Mouse (Mus musculus): ENCODE measurements around the gene Ccl28.
"Not testable (repeated sequence)": the region's sequence is repeated elsewhere in the genome, so short reads cannot be mapped to it uniquely, and the experiment has no call there.

Ccl28 gene

GRCm38 (mm10) chr13:119646511-119646910 is 22.9 kb downstream of the Ccl28 start:
- in situ Hi-C loops (cut with MboI, MseI): no loop called here

- in situ Hi-C loops (cut with MboI, MseI): no loop called here
Measured at GRCm38 (mm10) chr13:119648891-119649698, 25.5 kb downstream of the Ccl28 start.

GRCm38 (mm10) chr13:119649699-119650046 is 26.1 kb downstream of the Ccl28 start:
- in situ Hi-C loops (cut with MboI, MseI): loop anchor here (5.0 kb wide), 1 partner anchor 78 kb away; no protein-coding TSS in a partner anchor

- in situ Hi-C loops (cut with MboI, MseI): loop anchor here (5.0 kb wide), 1 partner anchor 73 kb away; no protein-coding TSS in a partner anchor
Measured at GRCm38 (mm10) chr13:119654734-119655133, 31.1 kb downstream of the Ccl28 start.

GRCm38 (mm10) chr13:119656246-119656645 is 32.6 kb downstream of the Ccl28 start:
- in situ Hi-C loops (cut with MboI, MseI): no loop called here

GRCm38 (mm10) chr13:119656846-119657416 is 33.3 kb downstream of the Ccl28 start:
- in situ Hi-C loops (cut with MboI, MseI): no loop called here

- in situ Hi-C loops (cut with MboI, MseI): not testable (repeated sequence)
Measured at GRCm38 (mm10) chr13:119661420-119661819, 37.8 kb downstream of the Ccl28 start.

- in situ Hi-C loops (cut with MboI, MseI): no loop called here
Measured at GRCm38 (mm10) chr13:119678794-119679193, 55.2 kb downstream of the Ccl28 start.

GRCm38 (mm10) chr13:119679721-119680120 is 56.1 kb downstream of the Ccl28 start:
- in situ Hi-C loops (cut with MboI, MseI): no loop called here

- in situ Hi-C loops (cut with MboI, MseI): no loop called here
Measured at GRCm38 (mm10) chr13:119681161-119681560, 57.5 kb downstream of the Ccl28 start.

GRCm38 (mm10) chr13:119684416-119685177 is 61.0 kb downstream of the Ccl28 start:
- in situ Hi-C loops (cut with MboI, MseI): no loop called here

- in situ Hi-C loops (cut with MboI, MseI): no loop called here
Measured at GRCm38 (mm10) chr13:119689709-119690038, 66.1 kb downstream of the Ccl28 start.

GRCm38 (mm10) chr13:119690039-119690728 is 66.6 kb downstream of the Ccl28 start, which contains the start of gene Hmgcs1:
TSS of gene Hmgcs1 (plus strand) at chr13:119690379.
- in situ Hi-C loops (cut with MboI, MseI): no loop called here

- in situ Hi-C loops (cut with MboI, MseI): no loop called here
Measured at GRCm38 (mm10) chr13:119690876-119691620, 67.4 kb downstream of the Ccl28 start.

GRCm38 (mm10) chr13:119691958-119692357 is 68.3 kb downstream of the Ccl28 start:
- in situ Hi-C loops (cut with MboI, MseI): not testable (repeated sequence)

GRCm38 (mm10) chr13:119695676-119696075 is 72.1 kb downstream of the Ccl28 start:
- in situ Hi-C loops (cut with MboI, MseI): loop anchor here (5.0 kb wide), 1 partner anchor 58 kb away; no protein-coding TSS in a partner anchor

- in situ Hi-C loops (cut with MboI, MseI): loop anchor here (5.0 kb wide), 1 partner anchor 59 kb away; no protein-coding TSS in a partner anchor
Measured at GRCm38 (mm10) chr13:119696496-119696895, 72.9 kb downstream of the Ccl28 start.

- in situ Hi-C loops (cut with MboI, MseI): loop anchor here (5.0 kb wide), 1 partner anchor 61 kb away; no protein-coding TSS in a partner anchor
Measured at GRCm38 (mm10) chr13:119698436-119698835, 74.8 kb downstream of the Ccl28 start.
